Mouse (Mus musculus) embryonic facial prominence, embryonic 10.5 days (tissue): Measurements from ENCODE around the gene Tmod3. TPM values are rescaled to one million over a fixed set of nuclear protein-coding genes. Genes with fewer than 3 reads are reported as not detected.
"Not testable (repeated sequence)": the region's sequence is repeated elsewhere in the genome, so short reads cannot be mapped to it uniquely, and the experiment has no call there.

ENCODE experiments used
- DNase-seq: peaks from one replicate; pipeline ENCODE4 v3.0.0-alpha.2; 2017; ENCODE audit warnings: low spot score
- H3K27ac ChIP-seq: fragments of 300-500 bp; sonication (generic); replicated peaks from 2 replicates; pipeline ENCODE4 v1.5.1; 2016; ENCODE audit warnings: mild to moderate bottlenecking
- H3K27me3 ChIP-seq: fragments of 300-500 bp; sonication (generic); replicated peaks from 2 replicates; pipeline ENCODE4 v1.6.1; 2016; ENCODE audit warnings: low read depth, mild to moderate bottlenecking; ENCODE audit not compliant: poor library complexity, severe bottlenecking
- H3K36me3 ChIP-seq: fragments of 300-500 bp; sonication (generic); replicated peaks from 2 replicates; pipeline ENCODE4 v1.6.1; 2016; ENCODE audit warnings: mild to moderate bottlenecking, moderate library complexity
- H3K4me1 ChIP-seq: fragments of 300-500 bp; sonication (generic); 2 replicates; pipeline ENCODE4 v1.6.1; 2016
- H3K4me3 ChIP-seq: fragments of 300-500 bp; sonication (generic); 2 replicates; pipeline ENCODE4 v1.5.1; 2016; ENCODE audit warnings: mild to moderate bottlenecking, moderate library complexity
- H3K9me3 ChIP-seq: fragments of 300-500 bp; sonication (generic); 2 replicates; pipeline ENCODE4 v1.6.1; 2016; ENCODE audit warnings: mild to moderate bottlenecking
- WGBS: fragments of 180-500 bp; shearing (Covaris S2); methylation state at CpG from one replicate; pipeline ENCODE4 v1.1.7; 2016; 5-methylcytosine and 5-hydroxymethylcytosine counted together
- polyA plus RNA-seq: library from polyadenylated mRNA; unstranded; fragments of >200 nt; fragmentation: Nextera tagmentation; extraction: Ambion mirVana; gene quantifications from 2 replicates; pipeline ENCODE4 v1.2.1, GENCODE M21; 2016

The Tmod3 gene
- polyA plus RNA-seq, 1 experiment from 2014 or later: 99.2 TPM

DNA sequence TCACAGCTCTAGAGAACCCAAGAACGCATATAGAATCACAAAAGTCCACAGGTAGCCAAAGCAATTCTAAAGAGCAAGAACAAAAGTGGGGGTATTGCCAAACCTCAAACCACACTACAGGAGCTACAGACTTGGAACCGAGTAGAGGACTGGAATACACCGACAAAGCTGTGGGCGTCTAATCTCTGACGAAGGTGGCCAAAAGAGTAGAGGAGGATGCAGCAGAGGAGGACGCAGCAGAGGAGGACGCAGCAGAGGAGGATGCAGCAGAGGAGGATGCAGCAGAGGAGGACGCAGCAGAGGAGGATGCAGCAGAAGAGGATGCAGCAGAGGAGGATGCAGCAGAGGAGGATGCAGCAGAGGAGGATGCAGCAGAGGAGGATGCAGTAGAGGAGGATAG, 38.5 kb downstream of the Tmod3 start:
- no peaks in the 10 kb centered on the region for H3K9me3 ChIP-seq
- H3K27ac ChIP-seq: no peak overlapping the region
- DNase-seq: no peak
- H3K36me3 ChIP-seq: peaks cover 17% of the 10 kb centered on the region
- 92% methylated on average over 8 of the region's 8 CpGs for WGBS
- no peaks in the 10 kb centered on the region for H3K27me3 ChIP-seq
- H3K4me3 ChIP-seq: no peak overlapping the region
- H3K4me1 ChIP-seq: peaks cover 11% of the 10 kb centered on the region

DNA sequence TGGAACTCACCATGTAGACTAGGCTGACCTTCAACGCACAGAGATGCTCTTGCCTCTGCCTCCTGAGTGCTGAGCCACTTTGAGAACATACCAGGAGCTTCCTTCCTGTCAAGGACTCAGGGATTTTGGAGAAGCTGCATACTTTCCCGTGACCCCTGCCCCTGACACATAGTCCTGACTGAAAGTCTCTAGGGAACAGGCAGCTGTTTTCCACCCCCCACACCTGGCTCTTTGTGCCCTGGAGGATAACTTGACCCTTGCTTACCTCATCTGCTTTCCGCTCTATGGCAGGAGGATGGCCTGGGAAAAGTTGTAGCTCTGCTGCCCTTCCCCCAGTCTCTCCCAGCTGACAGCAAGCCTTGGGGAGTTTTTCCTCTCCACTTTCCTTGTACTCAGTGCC, 41.7 kb downstream of the Tmod3 start:
- DNase-seq: peak; percentile 42
- Histone ChIP-seq H3K4me1 (peaks cover 11% of the 10 kb centered on the region), H3K9me3 (no peaks in the 10 kb centered on the region), H3K36me3 (peaks cover 45% of the 10 kb centered on the region), H3K27ac (no peak overlapping the region), H3K4me3 (no peak overlapping the region), H3K27me3 (no peaks in the 10 kb centered on the region)
- 61% methylated on average over 3 of the region's 3 CpGs for WGBS

DNA sequence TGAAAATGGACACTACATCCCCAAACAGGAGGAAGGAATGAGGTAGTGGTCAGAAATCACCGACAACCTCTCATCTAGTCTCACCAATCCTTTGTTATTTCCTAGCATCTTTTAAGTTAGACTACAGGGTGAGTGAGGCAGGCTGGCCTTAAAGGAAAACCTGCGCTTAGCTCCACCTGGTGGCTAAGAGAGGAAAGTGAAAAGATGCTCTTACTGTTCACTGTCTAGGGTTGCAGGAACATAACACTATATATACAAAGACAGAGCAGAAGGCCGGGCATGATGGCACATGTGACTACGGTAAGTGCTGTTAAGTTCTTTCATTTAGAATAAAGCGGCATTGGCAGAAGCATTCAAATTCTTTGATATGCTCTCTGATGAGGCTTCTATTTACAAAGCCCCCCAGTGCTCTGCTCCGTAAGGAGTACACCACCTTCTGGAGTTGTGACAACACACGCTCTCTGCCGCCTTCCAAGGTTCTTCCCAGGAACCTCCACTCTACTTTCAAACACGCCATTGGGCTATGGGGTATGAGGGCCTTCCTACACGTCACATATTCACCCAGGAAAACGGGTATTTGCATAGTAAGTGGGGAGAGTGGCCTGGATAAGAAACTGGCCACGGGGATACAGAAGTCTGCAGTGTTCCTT, 43.9 kb downstream of the Tmod3 start:
- Histone ChIP-seq H3K4me1 (peaks cover 11% of the 10 kb centered on the region), H3K36me3 (peaks cover 54% of the 10 kb centered on the region), H3K4me3 (no peak overlapping the region), H3K27ac (no peak overlapping the region), H3K9me3 (no peaks in the 10 kb centered on the region), H3K27me3 (no peaks in the 10 kb centered on the region)
- DNase-seq: peak; percentile 50
- WGBS: 66% methylated on average over 12 of the region's 12 CpGs

DNA sequence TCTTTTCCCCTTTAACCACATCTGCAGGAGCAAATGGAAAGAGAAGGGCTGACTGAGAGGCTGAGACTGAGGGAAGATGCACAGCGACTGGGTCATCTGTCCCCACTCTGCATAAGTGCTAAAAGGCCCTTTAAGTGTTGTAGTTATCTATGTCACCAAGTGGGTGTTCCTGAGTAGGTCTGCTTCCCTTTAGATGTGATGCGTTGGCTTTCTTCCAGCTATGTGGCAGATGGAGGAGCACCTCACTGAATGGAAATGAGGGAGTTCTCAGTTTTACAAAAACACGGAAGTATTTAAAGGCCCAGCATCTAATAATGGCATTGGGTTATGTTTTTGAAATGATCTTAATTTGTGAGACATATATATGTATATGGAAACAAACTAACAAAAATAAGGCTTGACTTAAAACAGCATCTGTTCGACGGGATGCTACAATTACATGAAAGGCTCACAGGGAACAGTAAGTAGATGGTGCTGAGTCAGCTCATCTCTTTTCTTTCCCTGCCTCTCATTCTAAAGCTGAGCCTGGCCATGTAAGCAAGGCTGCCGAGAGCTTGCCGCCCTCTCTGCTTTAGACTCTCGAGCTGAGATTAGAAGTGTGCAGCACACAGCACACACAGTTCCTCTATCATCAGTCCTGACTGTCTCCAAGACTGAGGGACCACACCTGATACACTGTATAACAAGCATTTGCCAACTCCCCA, 48.1 kb downstream of the Tmod3 start:
- Histone ChIP-seq H3K27ac (no peak overlapping the region), H3K27me3 (no peaks in the 10 kb centered on the region), H3K36me3 (peaks cover 86% of the 10 kb centered on the region), H3K4me3 (no peak overlapping the region), H3K9me3 (no peaks in the 10 kb centered on the region), H3K4me1 (no peaks in the 10 kb centered on the region)
- WGBS: 90% methylated on average over 8 of the region's 8 CpGs
- no peak for DNase-seq

DNA sequence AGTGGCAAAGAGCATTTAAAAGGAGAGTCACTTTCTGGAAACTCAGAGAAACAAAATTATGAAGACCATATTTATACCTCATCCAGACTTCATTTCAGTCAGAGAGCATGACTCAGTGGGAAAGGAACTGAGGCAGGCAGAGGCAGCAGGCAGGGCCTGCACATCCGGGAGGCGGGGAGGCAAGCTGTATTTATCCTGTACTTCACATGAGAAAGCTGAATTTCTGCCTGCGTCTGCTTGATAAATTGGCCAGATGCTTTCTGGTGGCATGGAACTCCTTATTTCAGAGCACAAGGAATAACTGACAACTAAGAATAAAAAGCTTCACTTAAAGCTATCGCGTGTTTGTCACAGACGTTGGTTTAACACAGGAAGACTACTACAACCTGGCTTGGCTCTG, 55.1 kb downstream of the Tmod3 start:
- no peak overlapping the region for H3K27ac ChIP-seq
- DNase-seq: no peak
- no peaks in the 10 kb centered on the region for H3K4me1 ChIP-seq
- 96% methylated on average over 6 of the region's 6 CpGs for WGBS
- no peaks in the 10 kb centered on the region for H3K27me3 ChIP-seq
- no peak overlapping the region for H3K4me3 ChIP-seq
- no peaks in the 10 kb centered on the region for H3K9me3 ChIP-seq
- H3K36me3 ChIP-seq: peaks cover 83% of the 10 kb centered on the region

DNA sequence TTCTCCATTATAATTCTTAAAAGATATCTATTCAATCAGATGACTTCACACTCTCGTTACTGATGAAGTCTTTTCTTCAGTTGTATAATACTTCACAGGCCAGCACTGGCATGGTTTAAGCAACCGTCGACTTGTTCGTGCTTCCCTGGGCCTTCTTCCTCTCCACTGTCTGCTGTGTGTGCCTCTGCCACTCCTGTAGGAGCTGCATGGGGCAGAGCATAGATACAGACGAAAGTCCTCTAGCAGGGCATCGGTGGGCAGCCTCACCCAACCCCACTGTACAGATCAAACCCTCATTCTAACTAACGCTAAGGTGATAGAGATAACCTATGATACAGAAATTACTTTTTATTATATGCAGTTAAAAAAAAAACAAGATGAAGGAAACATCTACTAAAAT, 60.9 kb downstream of the Tmod3 start:
- no peak for DNase-seq
- H3K27me3 ChIP-seq: no peaks in the 10 kb centered on the region
- WGBS: 92% methylated on average over 7 of the region's 7 CpGs
- peaks cover 20% of the 10 kb centered on the region for H3K4me1 ChIP-seq
- H3K36me3 ChIP-seq: peaks cover 62% of the 10 kb centered on the region
- H3K27ac ChIP-seq: no peak overlapping the region
- H3K9me3 ChIP-seq: peaks cover 3% of the 10 kb centered on the region; the same call in 1 of the 2 replicates
- no peak overlapping the region for H3K4me3 ChIP-seq

DNA sequence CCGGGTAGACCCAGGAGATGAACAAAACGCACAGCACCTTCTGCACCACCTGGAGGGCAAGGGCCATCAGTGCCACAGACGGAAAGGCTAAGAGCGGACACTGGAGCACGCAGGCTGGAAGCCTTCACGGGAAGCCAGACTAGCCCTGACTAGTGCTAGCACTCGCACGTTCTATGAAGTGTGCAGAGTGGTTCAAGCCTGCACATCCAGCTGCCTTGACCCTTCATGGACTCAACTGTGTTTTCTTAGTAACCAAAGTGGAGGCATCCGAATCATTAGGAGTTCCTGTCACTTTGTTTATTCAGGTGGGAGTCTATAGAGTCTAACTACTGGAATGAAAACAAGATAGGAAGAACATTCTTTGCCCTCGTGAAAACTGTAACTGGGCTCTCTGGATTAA, 63.5 kb downstream of the Tmod3 start:
- peaks cover 39% of the 10 kb centered on the region for H3K36me3 ChIP-seq
- peaks cover 3% of the 10 kb centered on the region; the same call in 1 of the 2 replicates for H3K9me3 ChIP-seq
- 45% methylated on average over 10 of the region's 10 CpGs for WGBS
- peaks cover 20% of the 10 kb centered on the region for H3K4me1 ChIP-seq
- H3K4me3 ChIP-seq: no peak overlapping the region
- peak; percentile 54 for DNase-seq
- H3K27ac ChIP-seq: peak overlapping the region; percentile 48
- H3K27me3 ChIP-seq: no peaks in the 10 kb centered on the region

DNA sequence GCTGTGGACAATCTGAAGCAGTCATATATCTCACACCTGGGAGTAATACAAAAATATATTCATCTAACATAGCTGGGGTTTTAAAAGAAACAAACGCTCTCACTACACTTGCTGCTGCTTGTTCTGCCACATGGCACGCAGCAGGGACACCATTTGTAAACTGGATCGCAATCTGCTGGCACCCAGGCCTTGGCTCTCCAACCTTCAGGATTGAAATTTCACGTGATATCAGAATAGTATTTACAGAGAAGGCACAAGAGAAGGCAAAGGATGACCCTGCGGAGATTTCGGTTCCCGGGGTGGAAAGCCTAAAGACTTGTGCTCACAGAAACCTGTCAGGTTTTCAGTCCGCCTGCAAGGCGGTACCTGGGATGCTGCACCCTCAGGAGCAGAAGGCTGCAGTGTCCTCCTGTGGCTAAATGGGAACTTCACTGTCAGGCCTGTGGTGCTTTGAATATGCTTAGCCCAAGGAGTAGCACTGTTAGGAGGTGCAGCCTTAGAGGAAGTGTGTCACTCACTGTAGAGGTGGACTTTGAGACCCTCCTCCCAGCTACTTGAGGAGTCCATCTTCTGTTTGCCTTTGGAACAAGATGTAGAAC, 65.0 kb downstream of the Tmod3 start:
- 84% methylated on average over 9 of the region's 9 CpGs for WGBS
- H3K27me3 ChIP-seq: no peaks in the 10 kb centered on the region
- no peak overlapping the region for H3K27ac ChIP-seq
- H3K9me3 ChIP-seq: peaks cover 3% of the 10 kb centered on the region; the same call in 1 of the 2 replicates
- H3K36me3 ChIP-seq: peaks cover 31% of the 10 kb centered on the region
- H3K4me3 ChIP-seq: no peak overlapping the region
- peaks cover 20% of the 10 kb centered on the region for H3K4me1 ChIP-seq
- no peak for DNase-seq

DNA sequence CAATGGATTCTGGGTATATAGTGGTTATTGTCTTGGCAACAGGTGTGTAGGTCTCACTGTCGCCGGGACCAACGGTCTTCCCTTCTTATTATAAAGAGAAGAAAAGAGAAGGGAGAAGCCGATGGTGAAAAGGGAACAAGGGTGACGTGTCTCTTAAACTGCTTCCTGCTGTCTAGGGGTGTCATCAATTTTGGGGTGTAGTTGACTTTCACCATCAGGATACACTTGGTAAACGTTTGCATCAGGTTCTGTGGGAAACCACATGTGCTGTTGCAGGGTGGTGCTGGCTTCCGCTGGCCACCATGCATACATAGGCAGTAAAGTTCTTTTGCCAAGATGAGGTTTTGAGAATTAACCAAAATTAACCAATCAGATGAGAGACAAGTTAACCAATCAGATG, 71.2 kb downstream of the Tmod3 start:
- not testable (repeated sequence) for H3K27me3 ChIP-seq, DNase-seq, H3K27ac ChIP-seq, H3K4me1 ChIP-seq, H3K9me3 ChIP-seq, H3K4me3 ChIP-seq
- H3K36me3 ChIP-seq: peaks cover 12% of the 10 kb centered on the region
- WGBS: 96% methylated on average over 7 of the region's 7 CpGs

DNA sequence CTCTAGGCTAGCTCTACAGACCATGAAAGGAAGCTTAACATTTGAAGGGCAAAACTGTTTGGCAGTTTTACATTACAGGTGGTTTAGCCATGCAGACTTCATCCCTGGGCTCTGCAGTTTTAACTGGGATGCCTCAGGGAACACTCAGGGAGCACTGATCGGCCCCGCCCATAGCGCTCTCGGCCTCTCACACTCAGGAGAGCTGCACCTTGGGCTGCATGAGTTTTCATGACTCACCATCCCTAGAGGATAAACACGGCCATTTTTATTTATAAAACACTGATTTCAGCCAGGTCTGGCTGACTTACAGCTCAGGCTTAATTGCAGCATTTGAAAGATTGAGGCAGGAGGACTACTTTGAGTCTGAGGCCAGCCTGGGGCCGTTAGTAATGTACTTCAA, 74.2 kb downstream of the Tmod3 start:
- Histone ChIP-seq H3K36me3 (peaks cover 24% of the 10 kb centered on the region), H3K4me3 (no peak overlapping the region), H3K4me1 (no peaks in the 10 kb centered on the region), H3K9me3 (no peaks in the 10 kb centered on the region), H3K27me3 (no peaks in the 10 kb centered on the region), H3K27ac (no peak overlapping the region)
- DNase-seq: no peak
- WGBS: 89% methylated on average over 6 of the region's 6 CpGs

DNA sequence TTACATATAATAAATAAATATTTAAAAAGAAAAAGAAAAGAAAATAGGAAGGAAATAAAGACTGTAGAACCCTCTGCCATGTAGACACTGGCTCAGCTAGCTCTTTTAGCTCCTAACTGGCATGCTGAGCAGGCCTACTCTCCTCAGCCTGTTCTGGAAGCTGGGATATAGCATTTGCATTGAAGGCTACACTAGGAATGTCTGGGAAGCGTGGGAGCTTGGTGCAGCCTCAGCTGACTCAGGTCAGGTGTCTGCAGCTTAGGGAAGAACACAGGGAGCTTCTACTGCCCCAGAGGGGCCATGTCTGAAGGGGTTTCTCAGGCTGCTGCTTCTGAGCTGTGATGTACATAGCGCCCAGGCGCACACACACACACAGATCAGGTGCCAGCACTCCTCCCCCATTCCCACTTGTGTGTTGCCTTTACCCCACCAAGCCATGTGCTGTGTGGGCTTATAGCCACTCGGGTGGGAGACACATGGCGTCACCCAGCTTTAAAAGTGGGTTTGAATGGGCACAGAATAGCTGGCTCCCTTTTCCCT, 78.9 kb downstream of the Tmod3 start:
- H3K4me1 ChIP-seq: peaks cover 4% of the 10 kb centered on the region; the same call in 1 of the 2 replicates
- H3K4me3 ChIP-seq: no peak overlapping the region
- WGBS: 89% methylated on average over 5 of the region's 5 CpGs
- H3K27ac ChIP-seq: no peak overlapping the region
- H3K9me3 ChIP-seq: no peaks in the 10 kb centered on the region
- no peak for DNase-seq
- H3K36me3 ChIP-seq: peaks cover 24% of the 10 kb centered on the region
- H3K27me3 ChIP-seq: no peaks in the 10 kb centered on the region

DNA sequence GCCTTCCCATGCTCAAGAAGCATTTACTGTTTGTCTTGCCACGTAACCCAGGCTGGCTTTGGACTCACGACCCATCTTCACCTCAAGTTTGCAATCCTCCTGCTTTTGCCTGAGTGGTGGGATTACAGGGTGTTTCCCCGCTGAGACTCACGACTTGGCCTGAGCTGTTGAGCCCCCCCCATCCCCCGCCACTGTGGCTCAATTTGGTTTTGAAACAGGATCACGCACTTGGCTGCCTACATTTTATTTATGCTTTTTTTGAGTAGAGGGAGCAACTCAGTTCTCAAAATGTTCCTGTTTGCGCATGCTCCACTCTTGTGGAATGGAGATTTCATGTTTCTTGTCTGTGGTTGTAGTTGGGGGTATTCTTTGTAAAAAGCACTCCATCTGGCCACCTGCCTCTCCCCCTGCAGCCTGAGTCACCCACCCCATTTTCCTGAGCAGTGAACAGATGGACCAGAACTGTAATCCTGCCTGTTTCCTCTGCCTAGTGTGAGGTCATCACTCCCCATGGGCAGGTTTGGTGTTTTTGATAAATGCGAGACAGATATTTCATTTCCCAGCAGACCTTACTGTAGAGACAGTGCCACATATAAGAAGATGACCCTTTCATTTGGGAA, 80.2 kb downstream of the Tmod3 start:
- H3K9me3 ChIP-seq: peaks cover 5% of the 10 kb centered on the region; the same call in 1 of the 2 replicates
- no peaks in the 10 kb centered on the region for H3K27me3 ChIP-seq
- no peak overlapping the region for H3K27ac ChIP-seq
- peaks cover 4% of the 10 kb centered on the region; the same call in 1 of the 2 replicates for H3K4me1 ChIP-seq
- DNase-seq: no peak
- H3K4me3 ChIP-seq: no peak overlapping the region
- H3K36me3 ChIP-seq: peaks cover 26% of the 10 kb centered on the region
- WGBS: 63% methylated on average over 8 of the region's 8 CpGs
